Mouse (Mus musculus) CD4-positive naive resting alpha-beta T cell, adult 76 days (primary cell): ENCODE data around the gene Spns1. TPM values are rescaled to one million over a fixed set of nuclear protein-coding genes. Genes with fewer than 3 reads are reported as not detected.

Experiments
- total RNA-seq: library from RNA; stranded (reverse); gene quantifications from one replicate; pipeline ENCODE4 v1.2.4, GENCODE M21; 2023

Gene Spns1
- 56.5 TPM for total RNA-seq

DNA sequence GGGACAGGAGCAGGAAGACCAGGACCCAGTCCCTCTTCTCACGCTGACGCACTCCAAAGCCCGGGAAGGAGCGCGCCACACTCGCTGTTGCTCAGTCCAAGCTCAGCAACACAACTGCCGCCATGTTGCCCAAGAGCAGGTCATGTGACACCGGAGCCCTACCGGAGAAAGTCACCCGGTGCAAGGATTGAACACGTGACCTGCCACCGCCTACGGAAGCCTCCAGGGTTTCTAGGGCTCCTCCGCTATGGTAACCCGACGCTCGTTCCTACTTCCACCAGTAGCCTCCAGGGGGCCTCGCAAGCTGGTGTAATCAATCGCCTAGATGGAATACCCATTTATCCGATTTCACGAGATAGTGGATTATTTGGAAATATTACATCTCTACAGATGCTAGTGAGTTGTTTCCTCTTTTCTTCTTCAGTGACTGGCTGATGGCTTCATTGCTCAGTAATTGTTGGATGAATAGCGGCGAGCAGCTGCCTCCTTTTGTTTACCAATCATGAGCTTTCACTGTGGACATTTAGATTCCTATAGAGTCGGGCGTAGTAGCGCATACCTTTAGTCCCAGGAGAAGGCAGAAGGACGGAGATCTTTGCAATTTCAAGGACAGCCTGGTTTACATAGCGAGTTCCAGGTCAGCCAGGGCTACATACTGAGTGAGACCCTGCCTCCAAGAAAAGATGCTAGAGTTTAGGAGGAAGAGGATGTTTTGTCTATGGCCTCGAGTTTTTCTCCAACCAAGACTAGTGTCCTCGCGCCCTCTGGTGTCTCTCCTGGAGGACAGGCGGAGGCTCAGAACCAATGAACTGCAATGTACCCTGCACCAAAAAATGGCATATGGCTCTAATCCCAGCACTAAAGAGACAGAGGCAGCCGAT, at the start of gene Spns1:
Spns1 (minus strand) TSS at position 173 of the 881 bp plus-strand sequence.

GRCm38 (mm10) chr7:126414725-126415124, 37.5 kb upstream of the Spns1 start, which contains the start of gene Cd19:
Gene Cd19 (minus strand): TSS chr7:126414889.

DNA sequence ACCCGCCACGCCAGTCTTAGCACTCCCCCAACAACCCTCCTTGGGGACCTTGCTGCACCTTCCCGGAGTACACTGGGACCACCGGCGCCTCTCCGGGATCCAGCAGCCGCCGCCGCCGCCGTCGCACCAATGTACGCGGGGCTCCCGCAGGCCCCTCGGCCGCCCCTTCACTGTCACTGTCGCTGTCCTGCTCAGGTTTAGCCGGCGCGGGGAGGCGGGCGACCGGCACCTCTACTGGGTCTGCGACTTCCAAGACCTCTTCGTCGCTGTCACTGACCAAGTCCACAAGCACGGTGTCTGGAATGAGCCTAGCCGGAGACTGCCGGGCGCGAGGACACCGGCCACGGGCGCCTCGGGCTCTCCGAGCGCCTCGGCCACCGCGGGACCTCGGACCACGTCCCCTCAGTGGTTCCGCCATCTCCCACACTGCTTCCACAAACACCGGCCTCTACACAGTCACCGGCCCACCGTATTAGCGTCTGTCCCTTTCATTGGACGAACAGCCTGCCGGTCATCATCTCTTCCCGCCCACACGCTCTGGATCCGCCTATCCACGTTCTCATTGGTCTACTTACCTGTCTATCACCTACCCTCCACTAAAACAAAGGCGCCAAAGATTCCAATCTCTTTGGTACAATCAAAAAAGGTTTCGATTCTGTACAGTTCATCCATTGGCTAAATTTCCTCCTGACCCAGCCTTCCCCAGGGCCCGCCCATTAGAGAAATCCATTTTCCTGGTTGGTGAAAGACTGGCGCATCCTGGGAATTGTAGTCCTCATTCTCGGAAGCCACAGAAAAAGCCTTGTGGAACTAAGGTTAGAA, 19.3 kb upstream of the Spns1 start, which contains the start of gene Nfatc2ip:
Nfatc2ip (minus strand) TSS at position 440 of the 822 bp plus-strand sequence.

DNA sequence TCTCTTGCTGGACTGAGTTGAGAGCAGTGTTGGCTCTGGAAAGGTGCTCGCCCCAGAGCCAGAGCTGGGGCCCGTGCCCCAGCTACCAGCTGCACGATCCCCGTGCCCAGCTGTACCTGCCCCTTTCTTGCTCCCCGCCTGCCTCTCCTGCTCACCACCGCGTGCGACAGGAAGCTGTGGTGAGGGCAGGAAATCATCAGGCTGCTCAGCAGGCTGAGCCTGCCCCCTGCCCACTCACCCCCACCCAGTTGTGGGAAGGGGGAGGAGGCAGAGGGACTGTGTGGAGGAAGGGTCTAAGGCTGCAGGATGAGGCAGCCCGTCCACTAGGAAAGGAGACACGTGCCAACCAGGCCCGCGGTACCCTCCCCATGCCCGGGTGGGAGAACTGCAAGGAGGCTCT, 7.9 kb downstream of the Spns1 start, which contains the start of gene Lat:
Lat (minus strand) TSS at position 178 of the 400 bp plus-strand sequence.

Other genes starting within 250 kb of the Spns1 start
- gene Xpo6, start 176.9 kb downstream of the Spns1 start, total RNA-seq, result 226 TPM
- 43.1 TPM for gene Sbk1, start 104.8 kb downstream of the Spns1 start, total RNA-seq
- gene Lat, start 7.9 kb downstream of the Spns1 start, total RNA-seq, result 637 TPM
- gene Nfatc2ip, start 19.3 kb upstream of the Spns1 start, total RNA-seq, result 17.0 TPM
- gene Cd19, start 37.4 kb upstream of the Spns1 start, total RNA-seq, result 69.0 TPM
- 44.7 TPM for gene Rabep2, start 51.3 kb upstream of the Spns1 start, total RNA-seq
- 1.1 TPM for gene Atp2a1, start 85.7 kb upstream of the Spns1 start, total RNA-seq
- gene Sh2b1, start 98.0 kb upstream of the Spns1 start, total RNA-seq, result 78.7 TPM
- 39.3 TPM for gene Tufm, start 109.9 kb upstream of the Spns1 start, total RNA-seq
- 217 TPM for gene Atxn2l, start 126.0 kb upstream of the Spns1 start, total RNA-seq
- 106 TPM for gene Eif3c, start 189.0 kb upstream of the Spns1 start, total RNA-seq
- 4.6 TPM for gene Apobr, start 207.5 kb upstream of the Spns1 start, total RNA-seq
- 90.5 TPM for gene Cln3, start 208.4 kb upstream of the Spns1 start, total RNA-seq
- gene Il27, start 217.5 kb upstream of the Spns1 start, total RNA-seq, result not detected